Mouse (Mus musculus) activated CD4-positive, CD25-positive, alpha-beta regulatory T cell, adult 4 months (primary cell): ENCODE data around the gene Gm17324. TPM values are rescaled to one million over a fixed set of nuclear protein-coding genes. Genes with fewer than 3 reads are reported as not detected.
A peak's percentile ranks its signal among the peaks of the same experiment; 100 is the strongest.
"Not testable (repeated sequence)": the region's sequence is repeated elsewhere in the genome, so short reads cannot be mapped to it uniquely, and the experiment has no call there.

Experiments used
- ATAC-seq: one replicate; pipeline ENCODE4 v1.8.0; 2017
- polyA plus RNA-seq, 2 experiments: library from polyadenylated mRNA; unstranded; fragments of 100-300 nt; shearing (Covaris generic); gene quantifications; one replicate each; pipeline ENCODE4 v1.2.1; 2017

Gene Gm17324
- not detected for polyA plus RNA-seq

GRCm38 (mm10) chr9:78447973-78448873 lies at the start of gene Gm17324, which contains the start of gene Mto1:
Gm17324 (minus strand) TSS chr9:78448786.
Mto1 (plus strand) TSS chr9:78448208.
- ATAC-seq: peak; percentile 87

DNA sequence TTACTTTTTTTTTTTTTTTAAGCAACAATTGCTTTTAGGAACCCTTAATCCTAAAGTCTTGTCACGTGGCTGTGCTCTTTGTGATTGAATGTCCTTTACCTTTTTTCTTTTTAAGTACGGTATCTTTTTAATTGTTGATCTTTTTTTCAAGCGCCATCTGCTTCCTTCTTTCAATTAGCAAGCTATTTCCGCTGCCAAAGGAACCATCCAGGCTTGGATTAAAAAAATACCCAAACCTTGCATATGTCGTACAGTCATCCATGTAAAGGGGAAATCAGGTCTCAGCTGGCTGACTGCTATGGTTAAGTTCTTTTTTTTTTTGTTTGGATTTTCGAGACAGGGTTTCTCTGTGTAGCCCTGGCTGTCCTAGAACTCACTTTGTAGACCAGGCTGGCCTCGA lies 44.6 kb upstream of the Gm17324 start:
- no peak for ATAC-seq

DNA sequence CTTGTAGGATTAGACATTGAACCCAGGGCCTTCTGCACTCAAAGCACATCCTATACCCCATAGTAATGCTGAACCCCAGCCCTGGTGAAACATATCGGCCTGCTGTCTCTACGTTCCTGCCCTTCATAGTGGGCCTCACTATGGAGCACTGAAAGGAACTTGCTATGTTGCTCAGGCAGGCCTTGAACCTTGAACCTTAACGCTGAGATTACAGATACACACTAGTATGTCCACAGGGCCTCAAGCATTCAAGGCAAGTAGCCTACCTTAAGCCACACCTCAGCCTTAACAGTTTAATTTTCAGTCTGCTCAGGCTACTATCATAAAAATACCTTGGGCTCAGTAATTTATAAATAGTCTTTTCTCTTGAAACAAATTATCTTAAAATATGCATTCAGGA lies 43.7 kb upstream of the Gm17324 start:
- ATAC-seq: no peak

DNA sequence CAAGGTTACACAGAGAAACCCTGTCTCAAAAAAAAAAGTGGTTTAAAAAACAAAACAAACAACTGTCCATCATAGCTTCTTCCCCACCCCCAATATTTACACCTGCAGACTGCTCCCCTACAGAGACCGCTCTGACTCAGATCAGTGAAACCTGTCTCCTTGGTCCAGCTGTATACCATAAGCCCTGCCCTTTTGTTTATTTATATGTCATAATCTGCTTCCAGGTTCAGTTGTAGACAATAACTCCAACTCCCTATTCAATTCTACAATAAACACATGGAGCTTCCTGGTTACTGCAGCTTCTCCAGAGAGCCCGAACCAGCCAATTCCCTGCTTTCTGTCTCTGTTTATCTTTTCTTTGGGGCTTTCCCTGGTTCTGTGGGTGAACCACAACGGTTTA lies 42.6 kb upstream of the Gm17324 start:
- ATAC-seq: no peak

DNA sequence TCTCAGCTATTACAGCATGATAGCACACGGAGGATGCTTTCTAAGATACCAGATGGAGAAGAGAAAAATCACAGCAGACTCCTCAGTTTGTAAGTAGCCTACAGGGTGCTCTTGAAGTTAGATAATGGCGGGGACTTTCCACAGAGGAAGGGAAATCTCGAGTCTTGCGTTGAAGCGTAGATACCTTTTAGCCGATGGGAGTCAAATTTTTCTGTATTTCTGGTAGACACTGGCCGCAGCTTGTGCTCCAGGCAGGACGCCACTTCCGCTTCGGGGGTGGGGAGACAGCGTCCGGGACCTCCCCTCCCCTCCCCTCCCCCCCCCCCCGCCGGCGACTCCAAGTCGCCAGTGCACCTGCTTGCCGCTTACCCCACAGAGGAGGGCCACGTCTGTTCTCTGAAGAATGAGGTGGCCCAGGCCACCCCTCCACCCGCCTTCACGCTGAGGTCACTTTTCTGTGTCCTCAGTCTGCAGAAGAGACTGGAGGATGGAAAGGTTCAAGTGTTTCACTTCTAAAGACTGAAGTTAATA lies 40.4 kb upstream of the Gm17324 start, which contains the start of gene Eef1a1:
Eef1a1 (minus strand) TSS at position 262 of the 531 bp plus-strand sequence.
- ATAC-seq: peak; percentile 74

DNA sequence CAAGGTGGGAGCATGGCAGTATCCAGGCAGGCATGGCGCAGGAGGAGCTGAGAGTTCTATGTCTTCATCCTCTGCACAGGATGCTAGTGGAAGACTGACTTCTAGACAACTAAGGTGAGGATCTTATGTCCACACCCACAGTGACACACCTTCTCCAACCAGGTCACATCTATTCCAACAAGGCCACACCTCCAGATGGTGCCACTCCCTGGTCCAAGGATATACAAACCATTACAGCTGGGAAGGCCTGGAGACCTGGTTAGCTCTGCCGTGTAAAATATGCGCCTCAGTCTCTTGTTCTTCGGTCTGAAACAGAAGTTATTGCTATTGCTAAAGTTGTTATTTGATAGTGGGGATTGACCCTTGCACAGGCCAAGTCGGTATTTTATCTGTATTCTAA lies 39.4 kb upstream of the Gm17324 start:
- not testable (repeated sequence) for ATAC-seq

GRCm38 (mm10) chr9:78484660-78485059 lies 36.1 kb upstream of the Gm17324 start:
- ATAC-seq: no peak

- ATAC-seq: no peak
Observed at GRCm38 (mm10) chr9:78482386-78482785, 33.8 kb upstream of the Gm17324 start.

GRCm38 (mm10) chr9:78481423-78482331 lies 33.1 kb upstream of the Gm17324 start:
- peak; percentile 64 for ATAC-seq

DNA sequence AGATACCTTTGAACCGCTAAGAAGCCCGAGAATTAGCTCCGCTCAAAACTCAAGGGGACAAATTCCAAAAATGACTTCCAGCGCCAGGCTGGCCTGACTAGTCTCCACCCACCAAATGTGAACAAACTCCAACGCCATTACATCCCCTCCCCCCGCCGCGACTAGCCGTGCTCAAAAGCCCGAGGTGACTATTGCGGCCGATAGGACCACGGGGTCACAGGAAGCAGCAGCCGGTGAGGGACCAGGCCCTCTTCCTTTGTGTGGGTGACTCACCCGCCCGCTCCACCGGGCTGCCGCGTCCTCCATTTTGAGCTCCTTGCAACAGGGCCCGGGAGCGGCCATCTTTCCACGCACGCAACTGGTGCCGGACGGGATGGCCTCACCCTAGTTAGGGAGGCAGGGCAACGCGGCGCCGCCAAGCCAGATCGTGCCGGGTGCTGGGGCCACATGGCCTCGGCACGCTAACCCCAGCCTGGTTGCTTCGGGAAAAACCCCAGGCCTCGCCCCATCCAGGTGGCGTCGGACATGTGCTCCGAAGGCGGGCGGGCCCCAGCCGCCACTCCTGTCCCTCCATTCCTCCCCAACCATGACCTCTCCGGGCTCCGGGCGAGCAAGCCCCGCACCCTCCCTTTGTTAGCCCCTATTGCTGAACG lies 32.2 kb upstream of the Gm17324 start:
- ATAC-seq: peak; percentile 63

DNA sequence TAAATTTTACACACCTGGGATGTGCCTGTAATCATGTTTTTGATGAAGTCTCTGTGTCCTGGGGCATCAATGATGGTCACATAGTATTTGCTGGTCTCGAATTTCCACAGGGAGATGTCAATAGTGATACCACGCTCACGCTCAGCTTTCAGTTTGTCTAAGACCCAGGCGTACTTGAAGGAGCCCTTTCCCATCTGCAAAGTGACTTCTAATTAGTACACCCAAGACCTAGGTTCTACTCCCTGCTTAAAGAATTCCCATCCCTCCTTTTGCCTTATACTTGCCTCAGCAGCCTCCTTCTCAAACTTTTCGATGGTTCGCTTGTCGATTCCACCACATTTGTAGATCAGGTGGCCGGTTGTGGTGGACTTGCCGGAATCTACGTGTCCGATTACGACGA lies 31.6 kb upstream of the Gm17324 start:
- ATAC-seq: not testable (repeated sequence)

GRCm38 (mm10) chr9:78479308-78479707 lies 30.7 kb upstream of the Gm17324 start:
- not testable (repeated sequence) for ATAC-seq

DNA sequence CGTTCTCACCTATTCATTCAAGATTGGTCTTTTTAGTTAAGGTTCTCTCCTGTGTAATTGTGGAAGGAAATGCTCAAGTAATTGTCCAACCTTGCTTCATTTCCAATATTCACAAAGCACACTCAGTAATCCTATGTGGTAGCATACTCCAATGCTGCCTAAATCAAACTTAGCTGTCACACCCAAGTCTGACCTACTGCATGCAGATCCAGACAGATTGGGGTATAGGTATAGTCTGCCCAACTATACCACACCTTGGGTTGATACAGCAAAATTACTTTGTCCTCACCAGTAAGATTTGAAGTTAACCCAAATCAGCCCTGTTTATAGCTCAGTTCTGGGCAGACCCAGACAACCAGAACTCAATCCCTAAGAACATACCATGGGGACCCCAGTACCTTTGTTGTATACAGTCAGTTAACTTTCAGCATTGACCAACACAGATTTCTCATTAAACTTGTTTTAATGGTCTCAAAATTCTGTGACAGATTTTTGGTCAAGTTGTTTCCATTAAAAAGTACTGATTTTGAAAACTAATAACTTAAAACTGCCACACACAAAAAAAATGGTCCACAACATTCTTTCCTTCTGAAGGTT lies 29.5 kb upstream of the Gm17324 start:
- not testable (repeated sequence) for ATAC-seq

- peak; percentile 9 for ATAC-seq
Observed at GRCm38 (mm10) chr9:78477021-78477551, 28.5 kb upstream of the Gm17324 start.

DNA sequence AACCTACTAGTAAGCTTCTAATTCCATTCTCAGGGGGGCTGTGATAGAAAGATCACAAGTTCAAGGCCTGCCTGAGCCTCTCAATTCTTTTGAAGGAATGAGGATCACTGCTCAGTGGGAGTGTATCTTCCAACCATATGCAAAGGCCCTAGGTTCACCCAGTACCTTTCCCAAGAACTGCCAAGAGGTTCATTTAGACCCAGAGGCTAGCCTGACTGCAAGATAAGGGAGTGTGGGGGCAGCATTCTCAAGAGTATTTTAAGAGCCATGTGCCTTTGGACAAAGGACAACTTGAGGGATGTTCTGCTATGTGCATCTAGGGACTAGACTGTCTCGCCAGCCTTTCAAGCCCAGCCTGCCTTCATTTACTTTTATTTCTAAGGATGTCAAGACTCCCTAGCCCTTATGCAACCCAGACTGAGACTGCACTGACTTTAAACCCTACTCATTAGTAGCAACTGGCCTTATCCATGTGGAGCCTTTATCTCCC lies 28.0 kb upstream of the Gm17324 start:
- no peak for ATAC-seq

- no peak for ATAC-seq
Observed at GRCm38 (mm10) chr9:78475873-78476272, 27.3 kb upstream of the Gm17324 start.

DNA sequence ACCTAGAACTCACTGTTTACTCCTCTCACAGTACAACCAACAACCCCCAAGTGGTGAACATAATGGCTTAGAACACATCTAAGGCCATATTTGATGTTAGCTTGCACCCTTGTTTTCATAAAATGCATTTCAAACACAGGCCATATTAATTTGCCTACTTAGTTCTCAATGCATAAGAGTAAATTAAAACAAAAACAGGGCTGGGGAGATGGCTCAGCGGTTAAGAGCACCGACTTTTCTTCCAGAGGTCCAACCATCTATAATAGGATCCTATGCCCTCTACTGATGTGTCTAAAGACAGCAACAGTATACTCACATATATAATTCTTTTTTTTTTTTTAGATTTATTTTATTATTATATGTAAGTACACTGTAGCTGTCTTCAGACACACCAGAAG lies 26.8 kb upstream of the Gm17324 start:
- ATAC-seq: no peak

- no peak for ATAC-seq
Observed at GRCm38 (mm10) chr9:78474771-78475382, 26.3 kb upstream of the Gm17324 start.

- ATAC-seq: no peak
Observed at GRCm38 (mm10) chr9:78474270-78474669, 25.7 kb upstream of the Gm17324 start.

- no peak for ATAC-seq
Observed at GRCm38 (mm10) chr9:78473588-78473987, 25.0 kb upstream of the Gm17324 start.

- no peak for ATAC-seq
Observed at GRCm38 (mm10) chr9:78465725-78466124, 17.1 kb upstream of the Gm17324 start.
